Mouse (Mus musculus) cerebellum, adult 2 months (tissue): Measurements from ENCODE around the gene Cxadr. TPM values are rescaled to one million over a fixed set of nuclear protein-coding genes. Genes with fewer than 3 reads are reported as not detected.

ENCODE experiments used
- DNase-seq, 2 experiments: peaks; one replicate each; pipeline ENCODE4 v3.0.0; 2021
- H3K27ac ChIP-seq: fragments of 200-500 bp; 2 replicates; pipeline ENCODE4 v1.5.1; 2012; ENCODE audit warnings: low read length, control low read depth, inconsistent platforms; ENCODE audit not compliant: insufficient read depth
- H3K27me3 ChIP-seq: fragments of 200-500 bp; 2 replicates; pipeline ENCODE4 v1.6.1; 2012; ENCODE audit warnings: inconsistent platforms, mild to moderate bottlenecking, low read length, moderate library complexity; ENCODE audit not compliant: control insufficient read depth, insufficient read depth
- H3K4me1 ChIP-seq: fragments of 200-500 bp; 2 replicates; pipeline ENCODE4 v1.6.1; 2011; ENCODE audit warnings: low read length; ENCODE audit not compliant: control insufficient read depth, insufficient read depth
- H3K4me3 ChIP-seq: fragments of 200-500 bp; replicated peaks from 2 replicates; pipeline ENCODE3; 2011; ENCODE audit warnings: mild to moderate bottlenecking, low read depth, low read length, control low read depth; ENCODE audit not compliant: insufficient read depth
- CTCF ChIP-seq: fragments of 200-500 bp; IDR thresholded peaks from 2 replicates; pipeline ENCODE4 v1.5.1; 2011; ENCODE audit warnings: low read depth, mild to moderate bottlenecking, control low read depth, low read length, moderate library complexity, borderline replicate concordance; ENCODE audit not compliant: insufficient read depth
- POLR2A ChIP-seq: fragments of 200-500 bp; IDR thresholded peaks from 2 replicates; pipeline ENCODE4 v1.6.1; 2011; ENCODE audit warnings: low read length, control low read depth, borderline replicate concordance; ENCODE audit not compliant: insufficient read depth
- WGBS: fragments of 180-500 bp; shearing (Covaris S2); methylation state at CpG from one replicate; pipeline ENCODE4 v1.1.7; 2018; 5-methylcytosine and 5-hydroxymethylcytosine counted together
- polyA plus RNA-seq: library from polyadenylated mRNA; depleted of rRNA; stranded (reverse); fragments of >200 nt; gene quantifications from 2 replicates; pipeline ENCODE4 v1.2.3, GENCODE M21; 2012

Cxadr gene
- polyA plus RNA-seq, 1 experiment = 9.7 TPM

GRCm38 (mm10) chr16:78295601-78296000 is 5.7 kb upstream of the Cxadr start:
- no peak for TF ChIP-seq CTCF
- H3K27ac ChIP-seq = no peak overlapping the region
- WGBS = 62% methylated on average over 4 of the region's 4 CpGs
- H3K27me3 ChIP-seq = no peaks in the 10 kb centered on the region
- no peak overlapping the region for H3K4me3 ChIP-seq
- DNase-seq = no peak
- H3K4me1 ChIP-seq = no peaks in the 10 kb centered on the region

DNA sequence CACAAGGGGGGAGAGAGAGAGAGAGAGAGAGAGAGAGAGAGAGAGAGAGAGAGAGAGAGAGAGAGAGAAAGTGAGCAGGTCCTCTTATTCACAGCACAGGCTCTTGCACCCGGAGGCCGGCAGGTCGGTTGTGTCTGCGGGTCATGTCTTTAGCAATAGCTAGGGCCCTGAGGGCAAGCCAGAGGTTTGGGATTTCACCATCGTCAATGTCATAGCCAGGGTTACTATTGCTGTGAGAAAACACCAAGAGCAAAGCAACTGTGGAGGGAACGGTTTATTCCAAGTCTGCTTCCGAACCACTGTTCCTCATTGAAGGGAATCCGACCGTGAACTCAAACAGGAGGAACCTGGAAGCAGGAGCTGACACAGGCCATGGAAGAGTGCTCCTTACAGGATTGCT is 5.2 kb upstream of the Cxadr start:
- Histone ChIP-seq H3K4me1 (no peaks in the 10 kb centered on the region), H3K4me3 (no peak overlapping the region), H3K27me3 (no peaks in the 10 kb centered on the region), H3K27ac (no peak overlapping the region)
- WGBS = 75% methylated on average over 9 of the region's 9 CpGs
- TF ChIP-seq POLR2A (no peak), CTCF (no peak)
- no peak for DNase-seq

- Histone ChIP-seq H3K27ac (no peak overlapping the region), H3K4me1 (no peaks in the 10 kb centered on the region), H3K4me3 (peak overlapping the region; percentile 83), H3K27me3 (no peaks in the 10 kb centered on the region)
- peak in 1 of 2 experiments; percentile 40 for DNase-seq
- TF ChIP-seq POLR2A (no peak), CTCF (no peak)
- under 1% methylated on average over 65 of the region's 65 CpGs for WGBS
Observed at GRCm38 (mm10) chr16:78301831-78302677, 765 bp downstream of the Cxadr start.

GRCm38 (mm10) chr16:78302678-78303050 is 1.4 kb downstream of the Cxadr start:
- H3K4me1 ChIP-seq = no peaks in the 10 kb centered on the region
- no peak for TF ChIP-seq POLR2A
- TF ChIP-seq CTCF = no peak
- 8% methylated on average over 10 of the region's 10 CpGs for WGBS
- peak overlapping the region; percentile 83 for H3K4me3 ChIP-seq
- DNase-seq = peak; percentile 38 to 45
- H3K27ac ChIP-seq = no peak overlapping the region
- H3K27me3 ChIP-seq = no peaks in the 10 kb centered on the region

- H3K4me3 ChIP-seq = no peak overlapping the region
- H3K27ac ChIP-seq = no peak overlapping the region
- TF ChIP-seq CTCF = no peak
- no peak for TF ChIP-seq POLR2A
- no peaks in the 10 kb centered on the region for H3K4me1 ChIP-seq
- DNase-seq = no peak
- no peaks in the 10 kb centered on the region for H3K27me3 ChIP-seq
- 88% methylated on average over 12 of the region's 12 CpGs for WGBS
Observed at GRCm38 (mm10) chr16:78305606-78306100, 4.4 kb downstream of the Cxadr start.

- no peak for TF ChIP-seq POLR2A
- TF ChIP-seq CTCF = no peak
- H3K4me1 ChIP-seq = no peaks in the 10 kb centered on the region
- WGBS = 76% methylated on average over 8 of the region's 8 CpGs
Observed at GRCm38 (mm10) chr16:78306606-78307005, 5.3 kb downstream of the Cxadr start.

DNA sequence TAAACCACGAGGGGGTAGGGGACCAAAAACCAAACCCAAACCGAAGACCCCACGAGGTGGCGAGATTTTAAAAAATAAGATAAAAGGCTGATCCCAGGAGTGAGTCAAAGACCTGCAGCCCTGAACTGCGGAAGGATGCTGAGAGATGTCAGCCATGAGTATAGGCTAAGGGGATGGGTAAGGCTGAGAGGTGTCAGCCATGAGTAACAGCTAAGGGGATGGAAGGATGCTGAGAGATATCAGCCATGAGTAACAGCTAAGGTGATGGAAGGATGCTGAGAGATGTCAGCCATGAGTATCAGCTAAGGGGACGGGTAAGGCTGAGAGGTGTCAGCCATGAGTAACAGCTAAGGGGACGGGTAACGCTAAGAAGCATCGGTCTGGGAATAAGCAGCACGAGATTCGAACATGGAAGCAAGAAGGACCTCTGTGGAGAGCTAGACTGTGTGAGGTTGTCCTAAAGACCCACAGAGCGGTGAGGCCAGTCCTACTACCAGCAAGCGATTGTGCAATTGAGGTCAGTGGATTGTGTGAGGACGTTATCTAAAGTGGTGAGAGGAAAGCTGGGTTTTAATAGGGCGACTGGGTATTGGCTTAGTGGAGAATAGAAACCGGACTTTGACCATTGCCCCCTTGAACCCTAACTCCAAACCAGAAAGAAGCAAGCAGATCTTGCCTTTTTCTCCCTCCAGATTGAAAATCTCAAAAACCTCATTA is 6.3 kb downstream of the Cxadr start:
- Histone ChIP-seq H3K4me3 (no peak overlapping the region), H3K4me1 (no peaks in the 10 kb centered on the region), H3K27me3 (no peaks in the 10 kb centered on the region), H3K27ac (no peak overlapping the region)
- DNase-seq = no peak
- WGBS = 96% methylated on average over 16 of the region's 16 CpGs
- TF ChIP-seq POLR2A (no peak), CTCF (no peak)

More at GRCm38 (mm10) chr16:78306606-78307005, 5.3 kb downstream of the Cxadr start:
- Histone ChIP-seq H3K4me3 (no peak overlapping the region), H3K27me3 (no peaks in the 10 kb centered on the region), H3K27ac (no peak overlapping the region)
- no peak for DNase-seq

- no peak for DNase-seq
Observed at GRCm38 (mm10) chr16:78309258-78309657, 8.0 kb downstream of the Cxadr start.

More at GRCm38 (mm10) chr16:78309258-78309657, 8.0 kb downstream of the Cxadr start:
- no peak overlapping the region for H3K27ac ChIP-seq
- no peak overlapping the region for H3K4me3 ChIP-seq
- H3K4me1 ChIP-seq = no peaks in the 10 kb centered on the region
- H3K27me3 ChIP-seq = no peaks in the 10 kb centered on the region
- 90% methylated on average over 6 of the region's 6 CpGs for WGBS
- TF ChIP-seq POLR2A (no peak), CTCF (no peak)
